ENCODE assay signal across 29 mouse cellular contexts in genomic region chr10:128445407-128445806, GRCm38 (mm10). TPM values are rescaled to one million over a fixed set of nuclear protein-coding genes. Genes with fewer than 3 reads are reported as not detected.
DNase-seq lines count a peak whose midpoint lies in the region; ATAC-seq and TF ChIP-seq lines count a peak whose summit lies in the region.
"Had no signal": no experiment of that assay in that cellular context is flagged by ENCODE, and none has a peak within 500 bp of the region (broad histone marks: within the 10 kb centered on the region; RNA-seq: fewer than 3 reads in every experiment).

No protein-coding gene starts in this region.

- H3K9ac ChIP-seq in liver, adult 2 months (ENCODE audit: low read depth, low read length), result 0 out of 2 replicates have a peak overlapping the region, but pooled peaks have one; percentile 19
- H3K9ac ChIP-seq in liver, postnatal 0 days (replicated peaks), result no peak overlapping the region
- H3K9ac ChIP-seq: embryonic facial prominence, embryonic 13.5 days; forebrain, embryonic 13.5 days; hindbrain, embryonic 12.5 days; limb, embryonic 15.5 days; liver, embryonic 15.5 days had no signal

- intact Hi-C loops in left cerebral cortex, adult 2 months (cut with DNase I), result no loop called here

- H3K27me3 ChIP-seq in liver, adult 2 months (ENCODE audit: control insufficient read depth, insufficient read depth, low read length), result no peaks in the 10 kb centered on the region
- no peaks in the 10 kb centered on the region for H3K27me3 ChIP-seq in liver, postnatal 0 days (ENCODE audit: insufficient read depth, low read length)
- no peaks in the 10 kb centered on the region for H3K27me3 ChIP-seq in forebrain, embryonic 10.5 days (ENCODE audit: poor library complexity, severe bottlenecking)
- H3K27me3 ChIP-seq: embryonic facial prominence, embryonic 13.5 days; forebrain, embryonic 13.5 days; hindbrain, embryonic 12.5 days; limb, embryonic 15.5 days; liver, embryonic 15.5 days had no signal

- H3K4me1 ChIP-seq in liver, adult 2 months (ENCODE audit: control insufficient read depth, insufficient read depth, low read length), result no peaks in the 10 kb centered on the region
- H3K4me1 ChIP-seq in liver, postnatal 0 days (ENCODE audit: insufficient read depth), result no peaks in the 10 kb centered on the region
- H3K4me1 ChIP-seq in forebrain, embryonic 10.5 days, result no peaks in the 10 kb centered on the region
- H3K4me1 ChIP-seq: embryonic facial prominence, embryonic 13.5 days; forebrain, embryonic 13.5 days; hindbrain, embryonic 12.5 days; limb, embryonic 15.5 days; liver, embryonic 15.5 days had no signal

- no peak overlapping the region for H3K4me2 ChIP-seq in liver, postnatal 0 days (ENCODE audit: low read depth, low read length)
- H3K4me2 ChIP-seq: embryonic facial prominence, embryonic 13.5 days; forebrain, embryonic 13.5 days; hindbrain, embryonic 12.5 days; limb, embryonic 15.5 days; liver, embryonic 15.5 days; midbrain, embryonic 11.5 days had no signal

- no peak for TF ChIP-seq POLR2A in liver, adult 2 months (IDR thresholded peaks at IDR 0.05; ENCODE audit: extremely low read depth, insufficient read depth, low read length)

- H3K4me3 ChIP-seq in liver, adult 2 months (ENCODE audit: insufficient read depth, low read depth, low read length), result no peak overlapping the region
- no peak overlapping the region for H3K4me3 ChIP-seq in liver, postnatal 0 days (ENCODE audit: low read depth, low read length)
- no peak overlapping the region for H3K4me3 ChIP-seq in forebrain, embryonic 10.5 days
- no peak overlapping the region for H3K4me3 ChIP-seq in left cerebral cortex, adult 2 months
- H3K4me3 ChIP-seq: embryonic facial prominence, embryonic 13.5 days; erythroblast, embryonic 14.5 days; forebrain, embryonic 13.5 days; hindbrain, embryonic 12.5 days; limb, embryonic 15.5 days; liver, embryonic 15.5 days had no signal

- H3K27ac ChIP-seq in liver, adult 2 months (replicated peaks; ENCODE audit: insufficient read depth, low read depth, low read length), result peak overlapping the region; percentile 72
- no peak overlapping the region for H3K27ac ChIP-seq in liver, postnatal 0 days (ENCODE audit: low read depth)
- H3K27ac ChIP-seq in forebrain, embryonic 10.5 days, result no peak overlapping the region
- H3K27ac ChIP-seq in left cerebral cortex, adult 2 months, result no peak overlapping the region
- H3K27ac ChIP-seq: embryonic facial prominence, embryonic 13.5 days; forebrain, embryonic 13.5 days; hindbrain, embryonic 12.5 days; limb, embryonic 15.5 days; liver, embryonic 15.5 days had no signal

- ATAC-seq in liver, postnatal 0 days, result no peak
- ATAC-seq: forebrain, embryonic 13.5 days had no signal

- no peaks in the 10 kb centered on the region for H3K79me2 ChIP-seq in liver, adult 2 months (ENCODE audit: control insufficient read depth, insufficient read depth, low read length)

- no peaks in the 10 kb centered on the region for H3K9me3 ChIP-seq in liver, postnatal 0 days (ENCODE audit: low read length)
- no peaks in the 10 kb centered on the region for H3K9me3 ChIP-seq in forebrain, embryonic 10.5 days
- H3K9me3 ChIP-seq: embryonic facial prominence, embryonic 13.5 days; forebrain, embryonic 13.5 days; hindbrain, embryonic 12.5 days; limb, embryonic 15.5 days; liver, embryonic 15.5 days had no signal

- no peak for TF ChIP-seq CTCF in liver, adult 2 months (IDR thresholded peaks at IDR 0.05; ENCODE audit: low read depth, low read length)
- no peak for TF ChIP-seq CTCF in liver, postnatal 0 days (IDR thresholded peaks at IDR 0.05; ENCODE audit: low read depth)
- no peak for TF ChIP-seq CTCF in left cerebral cortex, adult 2 months (IDR thresholded peaks at IDR 0.05)

- TF ChIP-seq EP300 in liver, postnatal 0 days (IDR thresholded peaks at IDR 0.05; ENCODE audit: low read depth), result no peak

- WGBS in liver, adult 2 months, result 71% methylated on average over 4 of the region's 4 CpGs
- 34% methylated on average over 4 of the region's 4 CpGs for WGBS in liver, postnatal 0 days (ENCODE audit: insufficient replicate concordance)
- WGBS in forebrain, embryonic 10.5 days, result 90% methylated on average over 4 of the region's 4 CpGs

- H3K36me3 ChIP-seq in liver, adult 2 months (ENCODE audit: control insufficient read depth, insufficient read depth, low read length), result no peaks in the 10 kb centered on the region
- H3K36me3 ChIP-seq in liver, postnatal 0 days (replicated peaks; ENCODE audit: insufficient read depth, low read length), result peaks cover 6% of the 10 kb centered on the region
- peaks cover 24% of the 10 kb centered on the region for H3K36me3 ChIP-seq in forebrain, embryonic 10.5 days (replicated peaks)

- DNase-seq in kidney, adult 18-20 months, result peak; percentile 13
- DNase-seq in kidney, adult 11 months, result no peak
- DNase-seq in liver, adult 2 months (ENCODE audit: extremely low read depth, low read depth, low spot score), result no peak
- DNase-seq in liver, postnatal 0 days, result no peak
- peak; percentile 41 for DNase-seq in MEL-GATA-1-ER (ENCODE audit: extremely low read depth, low read depth)
- peak; percentile 34 for DNase-seq in kidney, postnatal 14 days
- DNase-seq in forebrain, embryonic 10.5 days (ENCODE audit: extremely low spot score, low spot score), result no peak
- DNase-seq in left cerebral cortex, adult 2 months (ENCODE audit: extremely low spot score in 1 of 2, low spot score in 2 of 2), result no peak
- DNase-seq: adrenal gland, adult 2 months; cerebellum, adult 18-20 months; cerebellum, postnatal 14 days; embryo, embryonic 11 days; left cerebral cortex, postnatal 4 days; right cerebral cortex, adult 18-20 months; right cerebral cortex, postnatal 4 days; thymus, adult 18-20 months; thymus, postnatal 4 days had no signal

RNA-seq across cellular contexts. Expression of gene Smarcc2, which starts 13.6 kb away (rescaled TPM):
- total RNA-seq in liver, adult 2 months (2014; rRNA removed), result 13.8 and 21.9 TPM in 2 replicates
- polyA plus RNA-seq in liver, adult 2 months (2012; rRNA removed), result 63.1 and 64.5 TPM in 2 replicates
- polyA plus RNA-seq in liver, postnatal 0 days (2015; fragmentation: Nextera tagmentation; extraction: Ambion mirVana), result 13.4 and 14.7 TPM in 2 replicates
- 72.0 and 73.6 TPM in 2 replicates for polyA plus RNA-seq in forebrain, embryonic 10.5 days (2016; fragmentation: Nextera tagmentation; extraction: Ambion mirVana)
- total RNA-seq in left cerebral cortex, adult 2 months (2021), result 100 to 1,000 TPM; 253 to 254 TPM

RNA-seq across cellular contexts. Expression of gene Rnf41, which starts 34.0 kb away (rescaled TPM):
- 5.1 and 6.6 TPM in 2 replicates for total RNA-seq in liver, adult 2 months (2014; rRNA removed)
- polyA plus RNA-seq in liver, adult 2 months (2012; rRNA removed), result 5.9 TPM in 2 replicates
- 7.2 and 7.3 TPM in 2 replicates for polyA plus RNA-seq in liver, postnatal 0 days (2015; fragmentation: Nextera tagmentation; extraction: Ambion mirVana)
- polyA plus RNA-seq in forebrain, embryonic 10.5 days (2016; fragmentation: Nextera tagmentation; extraction: Ambion mirVana), result 40.9 and 42.9 TPM in 2 replicates
- total RNA-seq in left cerebral cortex, adult 2 months (2021), result 10 to 100 TPM; 74.0 to 76.6 TPM

RNA-seq across cellular contexts. Expression of gene Nabp2, which starts 34.1 kb away (rescaled TPM):
- 12.9 and 17.0 TPM in 2 replicates for total RNA-seq in liver, adult 2 months (2014; rRNA removed)
- polyA plus RNA-seq in liver, adult 2 months (2012; rRNA removed), result 22.3 and 27.9 TPM in 2 replicates
- 33.7 and 33.8 TPM in 2 replicates for polyA plus RNA-seq in liver, postnatal 0 days (2015; fragmentation: Nextera tagmentation; extraction: Ambion mirVana)
- polyA plus RNA-seq in forebrain, embryonic 10.5 days (2016; fragmentation: Nextera tagmentation; extraction: Ambion mirVana), result 161 and 164 TPM in 2 replicates
- 10 to 100 TPM; 87.0 to 91.1 TPM for total RNA-seq in left cerebral cortex, adult 2 months (2021)

RNA-seq across cellular contexts. Expression of gene Slc39a5, which starts 44.4 kb away (rescaled TPM):
- total RNA-seq in liver, adult 2 months (2014; rRNA removed), result 2.4 and 3.2 TPM in 2 replicates
- polyA plus RNA-seq in liver, adult 2 months (2012; rRNA removed), result 2.0 and 8.9 TPM in 2 replicates
- polyA plus RNA-seq in liver, postnatal 0 days (2015; fragmentation: Nextera tagmentation; extraction: Ambion mirVana), result 59.0 and 64.1 TPM in 2 replicates
- 0.30 TPM in 1 of 2 replicates, not detected in the other for polyA plus RNA-seq in forebrain, embryonic 10.5 days (2016; fragmentation: Nextera tagmentation; extraction: Ambion mirVana)
- total RNA-seq in left cerebral cortex, adult 2 months (2021), result not detected
- total RNA-seq: adrenal gland, adult 2 months; gastrocnemius, adult 8-10 months; heart, adult 18-20 months; heart, postnatal 25 days; left cerebral cortex, adult 18-20 months had no signal
- polyA plus RNA-seq: adrenal gland, adult 2 months; forebrain, embryonic 13.5 days; heart, embryonic 14.5 days; midbrain, embryonic 11.5 days had no signal

RNA-seq across cellular contexts. Expression of gene Myl6, which starts 48.5 kb away (rescaled TPM):
- 477 and 556 TPM in 2 replicates for total RNA-seq in liver, adult 2 months (2014; rRNA removed)
- 553 and 575 TPM in 2 replicates for polyA plus RNA-seq in liver, adult 2 months (2012; rRNA removed)
- 437 and 442 TPM in 2 replicates for polyA plus RNA-seq in liver, postnatal 0 days (2015; fragmentation: Nextera tagmentation; extraction: Ambion mirVana)
- 712 and 780 TPM in 2 replicates for polyA plus RNA-seq in forebrain, embryonic 10.5 days (2016; fragmentation: Nextera tagmentation; extraction: Ambion mirVana)
- 100 to 1,000 TPM; 555 to 562 TPM for total RNA-seq in left cerebral cortex, adult 2 months (2021)

Comparison
In these comparisons a context has a peak if more than half of its experiments do, and no peak if none do; other contexts are left out.
1. DNase-seq: peak in kidney, adult 18-20 months (single experiment), MEL-GATA-1-ER (single experiment) and kidney, postnatal 14 days (single experiment); none in kidney, adult 11 months (single experiment), liver, adult 2 months (single experiment), liver, postnatal 0 days (single experiment), forebrain, embryonic 10.5 days (single experiment) and left cerebral cortex, adult 2 months (0 of 2).